Mouse (Mus musculus) lung, postnatal 4 days (tissue): ENCODE results near the gene Setd4.

Source experiments
- DNase-seq, 2 experiments: peaks; one replicate each; pipeline ENCODE4 v3.0.0; 2021

Gene Setd4

GRCm38 (mm10) chr16:93591450-93592430, 12.1 kb downstream of the Setd4 start:
- DNase-seq = no peak

- no peak for DNase-seq
Measured at GRCm38 (mm10) chr16:93590915-93591314, 12.9 kb downstream of the Setd4 start.

GRCm38 (mm10) chr16:93588281-93588680, 15.6 kb downstream of the Setd4 start:
- DNase-seq = no peak

DNA sequence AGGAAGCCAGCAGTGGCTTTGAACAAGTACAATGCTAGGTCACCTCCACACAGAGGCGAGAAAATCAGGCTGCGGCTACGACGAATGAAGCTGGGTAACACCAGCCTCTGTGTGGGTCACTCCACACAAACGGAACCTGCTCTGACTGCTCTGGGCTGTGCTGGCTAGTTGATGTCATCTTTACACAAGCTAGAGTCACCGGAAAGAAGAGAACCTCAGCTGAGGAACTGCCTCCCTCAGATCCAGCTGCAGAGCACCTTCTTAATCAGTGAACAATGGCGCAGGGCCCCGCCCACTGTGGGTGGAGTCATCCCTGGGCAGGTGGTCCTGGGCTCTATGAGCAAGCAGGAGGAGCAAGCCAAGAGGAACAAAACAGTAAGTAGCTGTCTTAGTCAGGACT, 17.5 kb downstream of the Setd4 start:
- no peak for DNase-seq

GRCm38 (mm10) chr16:93585703-93586205, 18.1 kb downstream of the Setd4 start:
- no peak for DNase-seq

- DNase-seq = peak; percentile 29 to 72
Measured at GRCm38 (mm10) chr16:93584976-93585702, 18.7 kb downstream of the Setd4 start.

DNA sequence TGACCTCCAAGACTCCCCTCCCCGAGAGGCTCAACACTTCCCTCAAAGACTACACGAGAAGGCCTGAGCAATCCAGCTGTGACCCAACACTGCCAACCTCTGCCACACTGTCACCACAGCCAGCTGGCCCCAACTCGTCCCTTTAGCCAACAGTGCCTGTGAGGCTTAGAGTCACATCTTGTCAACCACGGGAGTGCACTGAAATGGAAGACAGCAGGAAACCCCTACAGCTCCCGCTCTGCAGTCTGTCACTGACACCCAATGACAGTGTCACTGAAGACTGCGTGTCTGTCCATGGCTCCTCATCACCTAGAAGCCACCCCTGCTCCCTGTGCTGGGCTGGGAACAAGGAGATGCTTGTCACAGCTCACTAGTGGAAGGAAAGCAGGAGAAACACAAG, 22.7 kb downstream of the Setd4 start:
- peak; percentile 51 to 89 for DNase-seq

DNA sequence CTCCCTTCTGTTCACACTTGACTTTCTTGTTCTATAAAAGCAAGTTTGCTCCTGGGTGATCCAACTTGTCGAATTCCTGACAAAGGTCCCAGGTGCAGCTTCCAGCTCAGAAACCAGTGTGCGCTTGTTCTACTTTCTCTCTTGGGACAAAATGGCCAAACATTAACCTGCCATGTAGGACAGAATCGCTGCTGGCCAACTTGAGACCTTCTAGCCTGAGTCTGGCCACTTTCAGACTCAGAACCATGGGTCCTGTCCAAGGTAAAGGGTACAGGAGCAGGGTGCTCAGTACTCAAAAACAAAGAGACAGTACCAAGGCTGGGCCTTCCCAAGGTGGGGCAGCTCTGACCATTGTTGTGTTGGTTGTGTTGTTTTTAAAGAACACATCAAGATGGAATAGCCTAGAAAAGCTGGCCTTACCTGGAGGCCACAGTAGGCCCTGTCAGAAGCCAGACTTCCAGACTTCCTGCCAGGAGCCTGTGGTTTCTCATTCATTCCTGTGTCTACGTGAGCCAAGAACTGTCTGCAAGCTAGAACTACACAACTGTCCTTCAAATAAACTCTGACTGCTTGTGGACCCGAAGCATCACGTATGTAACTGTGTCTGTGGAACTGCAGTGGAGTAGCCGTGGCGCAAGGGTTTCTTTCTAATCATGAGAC, 25.4 kb downstream of the Setd4 start:
- no peak for DNase-seq

DNA sequence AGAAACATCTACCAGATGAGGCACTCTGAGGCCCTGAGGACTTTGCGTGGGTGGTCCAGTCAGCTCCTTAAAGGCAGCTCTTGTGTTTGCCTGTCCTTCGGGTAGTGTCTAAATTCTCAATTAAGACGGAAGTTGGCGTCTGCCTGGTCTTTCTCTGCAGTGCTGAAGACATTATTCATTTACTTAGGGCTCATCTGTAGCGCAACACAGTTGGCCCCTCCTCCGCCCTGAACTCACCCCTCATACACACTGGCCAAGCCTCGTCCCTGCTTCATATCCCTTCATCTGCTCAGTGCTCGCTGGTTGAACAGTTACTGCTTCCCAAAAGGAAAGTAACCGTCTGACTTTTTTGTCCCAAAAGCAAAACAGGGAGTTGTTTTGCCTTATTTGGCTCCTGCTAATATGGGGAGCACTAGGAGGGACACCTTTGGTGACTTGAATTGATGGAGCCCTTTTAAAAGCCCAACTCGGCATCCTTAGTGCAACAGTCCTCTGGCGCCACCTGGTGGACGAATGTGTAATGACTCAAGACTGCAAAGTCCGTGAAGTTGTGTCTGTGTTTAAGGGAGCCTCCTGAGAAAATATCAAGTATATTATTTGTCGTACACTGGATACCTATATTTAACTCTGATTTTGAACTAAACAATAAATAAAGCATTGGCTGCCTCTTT, 27.3 kb downstream of the Setd4 start:
- DNase-seq = peak; percentile 69 to 85

GRCm38 (mm10) chr16:93575574-93575973, 28.3 kb downstream of the Setd4 start:
- DNase-seq = no peak

- no peak for DNase-seq
Measured at GRCm38 (mm10) chr16:93574521-93575191, 29.2 kb downstream of the Setd4 start.

DNA sequence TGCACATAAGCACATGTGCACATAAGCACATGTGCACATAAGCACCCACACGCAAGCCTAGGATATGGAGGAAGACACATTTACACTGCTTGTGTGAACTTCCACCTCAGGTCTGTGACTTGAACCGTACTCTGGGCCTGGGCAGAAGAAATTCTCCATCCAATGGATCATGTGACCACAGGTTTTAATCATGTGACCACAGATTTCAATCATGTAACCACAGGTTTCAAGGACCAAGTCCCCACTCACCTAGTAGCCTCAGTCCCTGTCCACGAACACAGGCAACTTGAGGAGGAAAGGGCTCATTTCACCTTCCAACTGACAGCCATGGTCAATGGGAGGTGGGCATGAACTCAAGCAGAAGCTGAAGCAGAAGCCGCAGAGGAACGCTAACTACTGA, 30.4 kb downstream of the Setd4 start:
- no peak for DNase-seq

DNA sequence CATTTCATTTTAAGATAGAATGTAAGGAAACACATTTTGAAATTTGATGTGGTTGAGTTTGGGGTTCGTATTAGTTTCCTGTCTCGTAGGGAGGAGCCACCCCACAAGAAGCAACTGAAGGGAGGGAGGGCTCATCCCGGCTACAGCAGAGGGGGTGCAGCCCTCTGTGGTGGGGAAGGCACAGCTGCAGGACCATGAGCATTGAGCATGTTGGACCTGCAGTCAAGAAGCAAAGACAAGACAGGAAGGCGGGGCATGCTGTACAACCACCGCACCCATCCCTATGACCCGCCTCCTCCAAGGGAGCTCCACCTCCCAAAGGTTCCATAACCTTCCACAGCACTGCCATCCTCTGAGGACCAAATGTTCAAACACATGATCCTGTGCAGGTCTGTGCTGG, 31.5 kb downstream of the Setd4 start:
- no peak for DNase-seq

GRCm38 (mm10) chr16:93558499-93558898, 45.4 kb downstream of the Setd4 start:
- DNase-seq = no peak

DNA sequence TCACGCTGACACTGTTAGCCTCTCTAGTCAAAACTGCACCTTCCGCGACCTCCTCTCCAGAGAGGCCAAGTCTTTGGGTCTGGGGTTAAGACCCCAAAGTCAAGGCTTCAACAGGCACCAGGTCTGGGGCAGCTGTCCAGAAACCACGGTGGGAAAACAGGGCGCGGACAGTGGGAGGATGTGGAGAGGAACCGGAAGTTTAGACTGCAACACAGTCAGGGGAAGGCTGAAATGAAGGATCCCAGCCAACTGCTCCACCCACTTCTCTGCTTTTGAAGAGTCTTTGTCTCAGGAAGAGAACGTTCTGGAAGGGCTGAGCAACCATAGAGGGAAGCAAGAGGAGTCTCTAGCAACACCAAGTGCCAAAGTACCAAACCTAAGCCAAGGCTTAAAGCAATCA, 46.2 kb downstream of the Setd4 start:
- peak; percentile 60 to 76 for DNase-seq

DNA sequence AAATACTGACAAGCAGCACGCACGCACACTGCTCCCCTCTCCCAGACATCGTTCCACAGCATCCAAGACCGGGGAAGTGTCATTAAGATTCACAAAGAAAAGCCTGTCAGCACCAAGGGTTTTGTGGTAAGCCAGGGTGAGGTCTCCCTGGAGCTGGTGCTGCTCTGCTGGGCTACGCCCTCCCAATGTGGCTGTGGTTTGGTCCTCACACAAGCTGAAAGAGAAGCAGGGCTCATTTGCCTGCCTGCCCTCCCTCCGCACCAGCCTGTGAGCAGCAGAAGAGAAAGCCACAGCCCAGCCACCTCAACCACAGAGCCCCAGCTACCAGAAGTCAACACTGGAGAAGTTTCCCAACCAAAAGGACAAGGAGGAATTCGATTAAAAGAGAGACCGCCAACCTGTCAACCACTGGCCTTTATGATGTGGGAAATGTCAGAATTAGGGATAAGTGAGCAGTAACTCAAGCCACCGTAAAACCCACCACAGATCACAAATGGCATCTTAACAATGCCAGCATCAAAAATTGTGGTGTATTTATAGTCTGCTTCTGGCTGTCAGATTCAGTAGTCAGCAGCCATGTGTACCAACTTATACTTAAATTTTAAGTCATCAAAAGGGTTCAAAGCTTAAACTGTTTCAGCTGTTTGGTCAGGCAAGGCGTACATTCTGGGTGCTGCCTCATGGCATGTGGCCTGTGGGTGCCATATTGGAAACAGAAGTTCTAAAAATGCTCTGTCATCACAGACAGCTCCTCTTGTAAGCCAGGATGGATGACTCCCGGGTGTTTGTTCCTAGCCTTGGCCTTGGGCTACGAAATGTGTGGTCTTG, 51.0 kb downstream of the Setd4 start:
- peak in 1 of 2 experiments; percentile 28 for DNase-seq

GRCm38 (mm10) chr16:93549287-93549686, 54.6 kb downstream of the Setd4 start:
- DNase-seq = no peak

- DNase-seq = no peak
Measured at GRCm38 (mm10) chr16:93548045-93548444, 55.8 kb downstream of the Setd4 start.

GRCm38 (mm10) chr16:93547122-93547521, 56.7 kb downstream of the Setd4 start:
- no peak for DNase-seq

DNA sequence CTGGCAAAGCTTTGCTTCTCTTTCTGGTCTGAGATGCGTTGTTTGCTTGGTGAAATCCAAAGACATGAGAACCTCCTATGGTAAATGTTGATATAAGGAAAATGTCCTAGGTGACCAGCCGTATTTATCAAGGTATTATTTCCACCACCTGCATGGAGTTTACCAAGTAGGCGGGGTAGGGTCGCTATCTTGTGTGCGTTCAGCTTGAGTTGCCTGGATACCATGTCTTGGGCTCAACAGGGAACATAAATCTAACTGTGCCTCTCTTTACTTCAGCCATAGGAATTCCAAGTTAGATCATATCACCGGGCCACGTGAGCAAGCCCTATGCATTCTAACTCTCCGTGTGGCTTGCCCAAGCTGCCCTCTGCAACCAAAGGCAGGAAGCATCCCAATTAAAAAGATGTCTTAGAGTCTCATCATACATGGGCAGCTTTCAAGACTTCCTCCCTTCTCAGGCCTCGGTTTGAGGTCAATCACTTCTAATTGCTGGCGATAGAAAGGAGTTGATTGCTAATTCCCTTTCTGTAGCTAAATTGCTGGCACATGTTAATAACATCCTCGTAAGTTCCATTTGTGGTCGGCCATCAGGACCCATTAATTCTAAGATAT, 57.4 kb downstream of the Setd4 start:
- DNase-seq = no peak

DNA sequence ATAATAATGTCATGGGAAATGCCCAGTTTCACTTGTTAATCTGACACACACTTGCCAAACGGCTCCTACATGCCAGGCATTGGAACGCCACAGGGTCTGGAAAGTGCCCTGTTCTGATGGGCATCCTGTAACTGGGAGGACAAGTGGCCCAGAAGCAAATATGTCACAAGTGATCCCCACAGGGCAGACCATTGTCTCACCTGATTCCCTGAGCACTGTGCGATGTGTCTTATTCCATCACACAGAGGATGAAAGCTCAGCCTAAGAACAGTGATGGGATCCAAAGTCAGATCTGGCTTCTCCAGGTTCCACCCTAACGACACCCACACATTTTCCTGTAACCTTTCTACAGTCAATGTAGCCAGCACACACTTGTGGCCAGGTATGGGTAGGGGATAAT, 58.9 kb downstream of the Setd4 start:
- no peak for DNase-seq
